Mouse (Mus musculus): ENCODE data around the gene Tmbim1. TPM values are rescaled to one million over a fixed set of nuclear protein-coding genes. Genes with fewer than 3 reads are reported as not detected.

Gene Tmbim1
- polyA plus RNA-seq, 1 experiment from 2014 or later, result 8.0 TPM

- Histone ChIP-seq H3K27ac (no peak overlapping the region), H3K36me3 (replicated peaks; ENCODE audit: control insufficient read depth, insufficient read depth) (no peaks in the 10 kb centered on the region), H3K9ac (no peak overlapping the region), H3K27me3 (ENCODE audit: control insufficient read depth, insufficient read depth, low read length) (peaks cover 18% of the 10 kb centered on the region), H3K4me2 (replicated peaks) (no peak overlapping the region), H3K4me3 (replicated peaks; ENCODE audit: low read length) (no peak overlapping the region), H3K4me1 (replicated peaks; ENCODE audit: control insufficient read depth, insufficient read depth, low read length) (peaks cover 19% of the 10 kb centered on the region), H3K9me3 (ENCODE audit: control insufficient read depth, low read length) (no peaks in the 10 kb centered on the region)
- WGBS, result 90% methylated on average over 6 of the region's 6 CpGs
- no peak for ATAC-seq (ENCODE audit: low FRiP score)
- DNase-seq (ENCODE audit: low spot score), result no peak
Measured at GRCm38 (mm10) chr1:74300347-74301110, 4.9 kb downstream of the Tmbim1 start.

- Histone ChIP-seq H3K4me1 (replicated peaks; ENCODE audit: control insufficient read depth, insufficient read depth, low read length) (peaks cover 22% of the 10 kb centered on the region), H3K9me3 (ENCODE audit: control insufficient read depth, low read length) (no peaks in the 10 kb centered on the region), H3K27me3 (ENCODE audit: control insufficient read depth, insufficient read depth, low read length) (peaks cover 16% of the 10 kb centered on the region), H3K27ac (no peak overlapping the region), H3K36me3 (replicated peaks; ENCODE audit: control insufficient read depth, insufficient read depth) (no peaks in the 10 kb centered on the region), H3K4me2 (replicated peaks) (no peak overlapping the region), H3K4me3 (replicated peaks; ENCODE audit: low read length) (no peak overlapping the region), H3K9ac (no peak overlapping the region)
- 73% methylated on average over 5 of the region's 5 CpGs for WGBS
- DNase-seq (ENCODE audit: low spot score), result no peak
- no peak for ATAC-seq (ENCODE audit: low FRiP score)
Measured at GRCm38 (mm10) chr1:74298996-74299395, 6.4 kb downstream of the Tmbim1 start.

- Histone ChIP-seq H3K9ac (no peak overlapping the region), H3K27me3 (ENCODE audit: control insufficient read depth, insufficient read depth, low read length) (0 out of 2 replicates have a peak, but pooled peaks cover 9% of the 10 kb centered on the region), H3K9me3 (ENCODE audit: control insufficient read depth, low read length) (no peaks in the 10 kb centered on the region), H3K27ac (no peak overlapping the region), H3K4me3 (replicated peaks; ENCODE audit: low read length) (no peak overlapping the region), H3K4me2 (replicated peaks) (no peak overlapping the region), H3K4me1 (replicated peaks; ENCODE audit: control insufficient read depth, insufficient read depth, low read length) (peaks cover 14% of the 10 kb centered on the region), H3K36me3 (replicated peaks; ENCODE audit: control insufficient read depth, insufficient read depth) (0 out of 2 replicates have a peak, but pooled peaks cover 3% of the 10 kb centered on the region)
- DNase-seq (ENCODE audit: low spot score), result no peak
- no peak for ATAC-seq (ENCODE audit: low FRiP score)
- 89% methylated on average over 5 of the region's 5 CpGs for WGBS
Measured at GRCm38 (mm10) chr1:74298157-74298750, 7.2 kb downstream of the Tmbim1 start.

- no peak overlapping the region for H3K4me2 ChIP-seq (replicated peaks)
- H3K27me3 ChIP-seq (ENCODE audit: control insufficient read depth, insufficient read depth, low read length), result 0 out of 2 replicates have a peak, but pooled peaks cover under 1% of the 10 kb centered on the region
- no peak overlapping the region for H3K9ac ChIP-seq
- peaks cover 13% of the 10 kb centered on the region; the same call in 1 of the 2 replicates for H3K4me1 ChIP-seq (replicated peaks; ENCODE audit: control insufficient read depth, insufficient read depth, low read length)
- 82% methylated on average over 3 of the region's 3 CpGs for WGBS
- no peak for DNase-seq (ENCODE audit: low spot score)
- no peaks in the 10 kb centered on the region for H3K9me3 ChIP-seq (ENCODE audit: control insufficient read depth, low read length)
- H3K27ac ChIP-seq, result no peak overlapping the region
- H3K36me3 ChIP-seq (replicated peaks; ENCODE audit: control insufficient read depth, insufficient read depth), result peaks cover 7% of the 10 kb centered on the region
- no peak for ATAC-seq (ENCODE audit: low FRiP score)
- H3K4me3 ChIP-seq (replicated peaks; ENCODE audit: low read length), result no peak overlapping the region
Measured at GRCm38 (mm10) chr1:74297269-74297668, 8.2 kb downstream of the Tmbim1 start.

- peaks cover 15% of the 10 kb centered on the region for H3K36me3 ChIP-seq (replicated peaks; ENCODE audit: control insufficient read depth, insufficient read depth)
- H3K27ac ChIP-seq, result peak overlapping the region; percentile 80
- DNase-seq (ENCODE audit: low spot score), result no peak
- H3K9me3 ChIP-seq (ENCODE audit: control insufficient read depth, low read length), result no peaks in the 10 kb centered on the region
- H3K4me3 ChIP-seq (replicated peaks; ENCODE audit: low read length), result no peak overlapping the region
- ATAC-seq (ENCODE audit: low FRiP score), result no peak
- 75% methylated on average over 6 of the region's 6 CpGs for WGBS
- H3K9ac ChIP-seq, result peak overlapping the region; percentile 17; the same call in 1 of the 2 replicates
- peaks cover 13% of the 10 kb centered on the region; the same call in 1 of the 2 replicates for H3K4me1 ChIP-seq (replicated peaks; ENCODE audit: control insufficient read depth, insufficient read depth, low read length)
- no peaks in the 10 kb centered on the region for H3K27me3 ChIP-seq (ENCODE audit: control insufficient read depth, insufficient read depth, low read length)
- H3K4me2 ChIP-seq (replicated peaks), result no peak overlapping the region; the same call in 1 of the 2 replicates
Measured at GRCm38 (mm10) chr1:74296477-74296876, 8.9 kb downstream of the Tmbim1 start.

GRCm38 (mm10) chr1:74295456-74296171 is 9.8 kb downstream of the Tmbim1 start:
- no peaks in the 10 kb centered on the region for H3K27me3 ChIP-seq (ENCODE audit: control insufficient read depth, insufficient read depth, low read length)
- DNase-seq (ENCODE audit: low spot score), result peak; percentile 62
- H3K4me1 ChIP-seq (replicated peaks; ENCODE audit: control insufficient read depth, insufficient read depth, low read length), result peaks cover 13% of the 10 kb centered on the region; the same call in 1 of the 2 replicates
- 24% methylated on average over 9 of the region's 9 CpGs for WGBS
- peak overlapping the region; percentile 22 for H3K4me2 ChIP-seq (replicated peaks)
- H3K36me3 ChIP-seq (replicated peaks; ENCODE audit: control insufficient read depth, insufficient read depth), result peaks cover 21% of the 10 kb centered on the region
- H3K27ac ChIP-seq, result peak overlapping the region; percentile 80
- peak overlapping the region; percentile 17; the same call in 1 of the 2 replicates for H3K9ac ChIP-seq
- no peaks in the 10 kb centered on the region for H3K9me3 ChIP-seq (ENCODE audit: control insufficient read depth, low read length)
- peak; percentile 90 for ATAC-seq (ENCODE audit: low FRiP score)
- H3K4me3 ChIP-seq (replicated peaks; ENCODE audit: low read length), result no peak overlapping the region

DNA sequence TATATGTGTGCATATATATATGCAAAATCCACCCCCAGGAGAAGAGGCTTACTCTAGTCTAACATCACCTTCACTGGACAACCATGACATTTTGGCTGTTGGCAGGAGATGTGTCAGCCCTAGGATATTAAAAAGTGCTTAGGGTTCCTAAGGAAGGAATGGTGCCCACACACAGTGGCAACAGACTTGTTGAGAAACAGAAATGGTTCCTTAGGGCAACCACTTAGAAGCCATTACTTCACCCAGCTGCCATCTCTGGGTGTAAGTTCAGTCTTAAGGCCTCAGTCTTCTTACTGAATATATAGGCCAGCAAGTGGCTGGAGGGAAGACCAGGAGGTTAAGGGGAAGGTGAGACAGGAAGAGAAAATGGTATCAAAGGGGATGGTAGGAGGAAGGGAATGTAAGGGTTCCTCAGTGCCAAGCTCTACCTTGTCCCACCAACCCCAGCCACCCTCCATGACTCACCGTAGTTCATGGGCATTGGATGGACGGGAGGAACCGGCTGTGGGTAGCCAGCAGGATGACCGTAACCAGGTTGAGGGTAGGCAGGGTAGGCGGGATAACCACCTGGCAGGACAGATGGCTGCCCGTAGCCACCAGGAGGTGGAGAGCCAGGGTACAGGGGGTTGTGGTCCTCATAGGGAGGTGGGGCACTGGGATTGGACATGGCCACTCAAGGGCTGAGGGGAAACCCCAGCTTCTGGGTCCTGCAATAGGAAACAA is 10.5 kb downstream of the Tmbim1 start:
- 94% methylated on average over 6 of the region's 6 CpGs for WGBS
- DNase-seq (ENCODE audit: low spot score) (no peak), ATAC-seq (ENCODE audit: low FRiP score) (no peak)
- H3K27me3 ChIP-seq (ENCODE audit: control insufficient read depth, insufficient read depth, low read length), result no peaks in the 10 kb centered on the region
- no peaks in the 10 kb centered on the region for H3K9me3 ChIP-seq (ENCODE audit: control insufficient read depth, low read length)
- peak overlapping the region; percentile 17; the same call in 1 of the 2 replicates for H3K9ac ChIP-seq
- H3K27ac ChIP-seq, result peak overlapping the region; percentile 80
- peaks cover 13% of the 10 kb centered on the region; the same call in 1 of the 2 replicates for H3K4me1 ChIP-seq (replicated peaks; ENCODE audit: control insufficient read depth, insufficient read depth, low read length)
- peaks cover 23% of the 10 kb centered on the region for H3K36me3 ChIP-seq (replicated peaks; ENCODE audit: control insufficient read depth, insufficient read depth)
- H3K4me3 ChIP-seq (replicated peaks; ENCODE audit: low read length), result no peak overlapping the region
- peak overlapping the region; percentile 22 for H3K4me2 ChIP-seq (replicated peaks)

GRCm38 (mm10) chr1:74294090-74294643 is 11.3 kb downstream of the Tmbim1 start:
- no peak for DNase-seq (ENCODE audit: low spot score)
- ATAC-seq (ENCODE audit: low FRiP score), result no peak
- no peaks in the 10 kb centered on the region for H3K9me3 ChIP-seq (ENCODE audit: control insufficient read depth, low read length)
- H3K27me3 ChIP-seq (ENCODE audit: control insufficient read depth, insufficient read depth, low read length), result no peaks in the 10 kb centered on the region
- 91% methylated on average over 3 of the region's 3 CpGs for WGBS
- no peak overlapping the region for H3K27ac ChIP-seq
- peaks cover 13% of the 10 kb centered on the region; the same call in 1 of the 2 replicates for H3K4me1 ChIP-seq (replicated peaks; ENCODE audit: control insufficient read depth, insufficient read depth, low read length)
- H3K4me2 ChIP-seq (replicated peaks), result no peak overlapping the region
- no peak overlapping the region for H3K9ac ChIP-seq
- H3K36me3 ChIP-seq (replicated peaks; ENCODE audit: control insufficient read depth, insufficient read depth), result peaks cover 27% of the 10 kb centered on the region
- no peak overlapping the region for H3K4me3 ChIP-seq (replicated peaks; ENCODE audit: low read length)

Measured in hindbrain, embryonic 14.5 days (tissue).